Mouse (Mus musculus): ENCODE data around the gene Vkorc1. TPM values are rescaled to one million over a fixed set of nuclear protein-coding genes. Genes with fewer than 3 reads are reported as not detected.

Vkorc1 gene
- polyA plus RNA-seq, 1 experiment from 2014 or later: 99.9 TPM

GRCm38 (mm10) chr7:127922451-127923275 lies 27.2 kb upstream of the Vkorc1 start:
- ATAC-seq (replicated peaks; ENCODE audit: extremely low read depth, insufficient read depth, low FRiP score): no peak
- Histone ChIP-seq H3K27me3 (ENCODE audit: control insufficient read depth, insufficient read depth, low read length) (no peaks in the 10 kb centered on the region), H3K36me3 (ENCODE audit: control insufficient read depth, insufficient read depth) (peaks cover 6% of the 10 kb centered on the region; the same call in 1 of the 2 replicates), H3K4me2 (ENCODE audit: low read depth, low read length) (no peak overlapping the region), H3K4me1 (ENCODE audit: control insufficient read depth, insufficient read depth, low read length) (no peaks in the 10 kb centered on the region), H3K27ac (ENCODE audit: low read length) (no peak overlapping the region), H3K4me3 (ENCODE audit: low read length) (no peak overlapping the region), H3K9ac (ENCODE audit: low read length) (no peak overlapping the region), H3K9me3 (replicated peaks; ENCODE audit: control insufficient read depth, low read length) (no peaks in the 10 kb centered on the region)
- WGBS: 71% methylated on average over 6 of the region's 6 CpGs

GRCm38 (mm10) chr7:127921516-127921915 lies 26.1 kb upstream of the Vkorc1 start:
- no peak overlapping the region for H3K4me2 ChIP-seq (ENCODE audit: low read depth, low read length)
- H3K27ac ChIP-seq (ENCODE audit: low read length): no peak overlapping the region
- H3K36me3 ChIP-seq (ENCODE audit: control insufficient read depth, insufficient read depth): peaks cover 11% of the 10 kb centered on the region
- H3K9me3 ChIP-seq (replicated peaks; ENCODE audit: control insufficient read depth, low read length): no peaks in the 10 kb centered on the region
- ATAC-seq (replicated peaks; ENCODE audit: extremely low read depth, insufficient read depth, low FRiP score): no peak
- no peaks in the 10 kb centered on the region for H3K4me1 ChIP-seq (ENCODE audit: control insufficient read depth, insufficient read depth, low read length)
- 66% methylated on average over 8 of the region's 8 CpGs for WGBS
- no peaks in the 10 kb centered on the region for H3K27me3 ChIP-seq (ENCODE audit: control insufficient read depth, insufficient read depth, low read length)
- H3K9ac ChIP-seq (ENCODE audit: low read length): no peak overlapping the region
- H3K4me3 ChIP-seq (ENCODE audit: low read length): no peak overlapping the region

GRCm38 (mm10) chr7:127919290-127919689 lies 23.9 kb upstream of the Vkorc1 start:
- H3K4me3 ChIP-seq (ENCODE audit: low read length): no peak overlapping the region
- H3K27me3 ChIP-seq (ENCODE audit: control insufficient read depth, insufficient read depth, low read length): no peaks in the 10 kb centered on the region
- H3K9me3 ChIP-seq (replicated peaks; ENCODE audit: control insufficient read depth, low read length): no peaks in the 10 kb centered on the region
- WGBS: 74% methylated on average over 7 of the region's 7 CpGs
- ATAC-seq (replicated peaks; ENCODE audit: extremely low read depth, insufficient read depth, low FRiP score): no peak
- H3K27ac ChIP-seq (ENCODE audit: low read length): no peak overlapping the region
- no peak overlapping the region for H3K9ac ChIP-seq (ENCODE audit: low read length)
- H3K4me2 ChIP-seq (ENCODE audit: low read depth, low read length): no peak overlapping the region
- peaks cover 12% of the 10 kb centered on the region for H3K36me3 ChIP-seq (ENCODE audit: control insufficient read depth, insufficient read depth)
- no peaks in the 10 kb centered on the region for H3K4me1 ChIP-seq (ENCODE audit: control insufficient read depth, insufficient read depth, low read length)

- H3K9me3 ChIP-seq (replicated peaks; ENCODE audit: control insufficient read depth, low read length): no peaks in the 10 kb centered on the region
- no peaks in the 10 kb centered on the region for H3K27me3 ChIP-seq (ENCODE audit: control insufficient read depth, insufficient read depth, low read length)
- WGBS: 55% methylated on average over 3 of the region's 3 CpGs
- no peak overlapping the region for H3K4me3 ChIP-seq (ENCODE audit: low read length)
- H3K9ac ChIP-seq (ENCODE audit: low read length): no peak overlapping the region
- H3K4me2 ChIP-seq (ENCODE audit: low read depth, low read length): no peak overlapping the region
- peaks cover 12% of the 10 kb centered on the region for H3K36me3 ChIP-seq (ENCODE audit: control insufficient read depth, insufficient read depth)
- H3K4me1 ChIP-seq (ENCODE audit: control insufficient read depth, insufficient read depth, low read length): peaks cover 1% of the 10 kb centered on the region
- ATAC-seq (replicated peaks; ENCODE audit: extremely low read depth, insufficient read depth, low FRiP score): no peak
- no peak overlapping the region for H3K27ac ChIP-seq (ENCODE audit: low read length)
These were observed 22.8 kb upstream of the Vkorc1 start for GRCm38 (mm10) chr7:127918203-127918602.

- H3K4me1 ChIP-seq (ENCODE audit: control insufficient read depth, insufficient read depth, low read length): peaks cover 7% of the 10 kb centered on the region
- H3K27me3 ChIP-seq (ENCODE audit: control insufficient read depth, insufficient read depth, low read length): no peaks in the 10 kb centered on the region
- 90% methylated on average over 12 of the region's 12 CpGs for WGBS
- H3K4me2 ChIP-seq (ENCODE audit: low read depth, low read length): no peak overlapping the region
- H3K27ac ChIP-seq (ENCODE audit: low read length): no peak overlapping the region
- no peaks in the 10 kb centered on the region for H3K9me3 ChIP-seq (replicated peaks; ENCODE audit: control insufficient read depth, low read length)
- peaks cover 12% of the 10 kb centered on the region for H3K36me3 ChIP-seq (ENCODE audit: control insufficient read depth, insufficient read depth)
- no peak overlapping the region for H3K9ac ChIP-seq (ENCODE audit: low read length)
- no peak overlapping the region for H3K4me3 ChIP-seq (ENCODE audit: low read length)
- ATAC-seq (replicated peaks; ENCODE audit: extremely low read depth, insufficient read depth, low FRiP score): no peak
These were observed 19.9 kb upstream of the Vkorc1 start for GRCm38 (mm10) chr7:127915293-127915692.

GRCm38 (mm10) chr7:127912938-127913337 lies 17.5 kb upstream of the Vkorc1 start:
- Histone ChIP-seq H3K27ac (ENCODE audit: low read length) (no peak overlapping the region; the same call in 1 of the 2 replicates), H3K4me3 (ENCODE audit: low read length) (peak overlapping the region; percentile 94), H3K4me2 (ENCODE audit: low read depth, low read length) (peak overlapping the region; percentile 74), H3K9me3 (replicated peaks; ENCODE audit: control insufficient read depth, low read length) (no peaks in the 10 kb centered on the region), H3K9ac (ENCODE audit: low read length) (peak overlapping the region; percentile 91), H3K4me1 (ENCODE audit: control insufficient read depth, insufficient read depth, low read length) (peaks cover 7% of the 10 kb centered on the region), H3K27me3 (ENCODE audit: control insufficient read depth, insufficient read depth, low read length) (no peaks in the 10 kb centered on the region), H3K36me3 (ENCODE audit: control insufficient read depth, insufficient read depth) (peaks cover 34% of the 10 kb centered on the region)
- WGBS: 13% methylated on average over 4 of the region's 4 CpGs
- no peak for ATAC-seq (replicated peaks; ENCODE audit: extremely low read depth, insufficient read depth, low FRiP score)

GRCm38 (mm10) chr7:127912190-127912871 lies 16.9 kb upstream of the Vkorc1 start, which contains the start of gene Kat8:
Gene Kat8 (plus strand): TSS chr7:127912516.
- Histone ChIP-seq H3K9me3 (replicated peaks; ENCODE audit: control insufficient read depth, low read length) (no peaks in the 10 kb centered on the region), H3K27me3 (ENCODE audit: control insufficient read depth, insufficient read depth, low read length) (no peaks in the 10 kb centered on the region), H3K4me2 (ENCODE audit: low read depth, low read length) (peak within 1 kb of the TSS; percentile 74), H3K36me3 (ENCODE audit: control insufficient read depth, insufficient read depth) (peaks cover 36% of the 10 kb centered on the region), H3K4me1 (ENCODE audit: control insufficient read depth, insufficient read depth, low read length) (peaks cover 7% of the 10 kb centered on the region), H3K4me3 (ENCODE audit: low read length) (peak within 1 kb of the TSS; percentile 94), H3K9ac (ENCODE audit: low read length) (peak within 1 kb of the TSS; percentile 91), H3K27ac (ENCODE audit: low read length) (peak within 1 kb of the TSS; percentile 83)
- peak; percentile 93 for ATAC-seq (replicated peaks; ENCODE audit: extremely low read depth, insufficient read depth, low FRiP score)
- 1% methylated on average over 40 of the region's 40 CpGs for WGBS

- no peak for ATAC-seq (replicated peaks; ENCODE audit: extremely low read depth, insufficient read depth, low FRiP score)
- WGBS: 87% methylated on average over 4 of the region's 4 CpGs
- Histone ChIP-seq H3K4me1 (ENCODE audit: control insufficient read depth, insufficient read depth, low read length) (peaks cover 16% of the 10 kb centered on the region), H3K36me3 (ENCODE audit: control insufficient read depth, insufficient read depth) (peaks cover 50% of the 10 kb centered on the region), H3K27me3 (ENCODE audit: control insufficient read depth, insufficient read depth, low read length) (no peaks in the 10 kb centered on the region), H3K9ac (ENCODE audit: low read length) (no peak overlapping the region), H3K4me2 (ENCODE audit: low read depth, low read length) (no peak overlapping the region), H3K27ac (ENCODE audit: low read length) (no peak overlapping the region), H3K4me3 (ENCODE audit: low read length) (no peak overlapping the region), H3K9me3 (replicated peaks; ENCODE audit: control insufficient read depth, low read length) (no peaks in the 10 kb centered on the region)
These were observed 13.2 kb upstream of the Vkorc1 start for GRCm38 (mm10) chr7:127908656-127909055.

- peaks cover 50% of the 10 kb centered on the region for H3K36me3 ChIP-seq (ENCODE audit: control insufficient read depth, insufficient read depth)
- no peak overlapping the region for H3K4me3 ChIP-seq (ENCODE audit: low read length)
- H3K9me3 ChIP-seq (replicated peaks; ENCODE audit: control insufficient read depth, low read length): no peaks in the 10 kb centered on the region
- H3K9ac ChIP-seq (ENCODE audit: low read length): no peak overlapping the region
- WGBS: 94% methylated on average over 12 of the region's 12 CpGs
- ATAC-seq (replicated peaks; ENCODE audit: extremely low read depth, insufficient read depth, low FRiP score): no peak
- no peak overlapping the region for H3K27ac ChIP-seq (ENCODE audit: low read length)
- H3K4me1 ChIP-seq (ENCODE audit: control insufficient read depth, insufficient read depth, low read length): peaks cover 12% of the 10 kb centered on the region
- H3K4me2 ChIP-seq (ENCODE audit: low read depth, low read length): no peak overlapping the region
- H3K27me3 ChIP-seq (ENCODE audit: control insufficient read depth, insufficient read depth, low read length): no peaks in the 10 kb centered on the region
These were observed 12.5 kb upstream of the Vkorc1 start for GRCm38 (mm10) chr7:127907939-127908338.
